Mouse (Mus musculus): ENCODE measurements at regions not wholly inside any gene's neighbourhood (a gene's known extent, or its start where the extent isn't known, plus 50 kb on each side); places are given as distances from the start of the nearest gene placed in this dataset.

DNA sequence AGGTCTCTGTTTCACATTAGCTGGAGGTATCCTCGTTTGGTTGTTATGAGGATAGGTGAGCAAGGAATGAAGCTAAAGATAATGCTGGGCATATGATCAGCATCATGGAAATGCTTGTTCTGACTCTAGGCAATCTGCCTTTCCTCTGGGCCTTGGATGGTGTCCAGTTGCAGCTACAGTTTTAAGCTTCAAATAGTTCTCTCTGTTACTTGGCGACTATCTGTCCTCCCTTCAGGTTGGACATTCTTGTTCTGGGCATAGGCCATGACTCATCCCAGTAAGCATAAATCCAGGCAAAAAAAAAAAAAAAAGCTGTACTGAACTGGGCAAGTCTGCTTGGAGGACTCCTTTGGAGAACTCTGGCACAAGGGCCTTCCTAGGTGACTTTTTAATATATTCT lies 776.9 kb downstream of the Kcnma1 start:
- DNase-seq (ENCODE audit: low read depth) = peak; percentile 42

DNA sequence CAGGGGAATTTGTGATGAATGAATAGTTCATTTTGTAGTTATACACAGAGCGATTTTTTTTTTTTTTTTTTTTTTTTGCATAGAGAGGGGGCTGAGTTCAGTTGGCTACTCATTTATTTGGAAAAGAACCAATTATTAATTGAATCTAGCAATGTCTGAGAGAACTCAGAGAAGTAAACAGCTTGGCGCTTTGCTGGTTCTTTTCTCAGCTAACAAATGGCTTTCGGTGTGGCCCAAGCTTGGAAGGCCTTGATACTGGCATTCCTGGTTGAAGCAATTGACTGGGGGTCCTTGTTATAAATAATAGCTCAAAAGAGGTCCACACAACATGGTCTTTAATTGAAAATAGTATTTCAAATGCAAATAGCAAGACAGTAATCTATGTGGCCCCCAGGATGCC lies 815.6 kb downstream of the Kcnma1 start:
- no peak for DNase-seq (ENCODE audit: low read depth)

DNA sequence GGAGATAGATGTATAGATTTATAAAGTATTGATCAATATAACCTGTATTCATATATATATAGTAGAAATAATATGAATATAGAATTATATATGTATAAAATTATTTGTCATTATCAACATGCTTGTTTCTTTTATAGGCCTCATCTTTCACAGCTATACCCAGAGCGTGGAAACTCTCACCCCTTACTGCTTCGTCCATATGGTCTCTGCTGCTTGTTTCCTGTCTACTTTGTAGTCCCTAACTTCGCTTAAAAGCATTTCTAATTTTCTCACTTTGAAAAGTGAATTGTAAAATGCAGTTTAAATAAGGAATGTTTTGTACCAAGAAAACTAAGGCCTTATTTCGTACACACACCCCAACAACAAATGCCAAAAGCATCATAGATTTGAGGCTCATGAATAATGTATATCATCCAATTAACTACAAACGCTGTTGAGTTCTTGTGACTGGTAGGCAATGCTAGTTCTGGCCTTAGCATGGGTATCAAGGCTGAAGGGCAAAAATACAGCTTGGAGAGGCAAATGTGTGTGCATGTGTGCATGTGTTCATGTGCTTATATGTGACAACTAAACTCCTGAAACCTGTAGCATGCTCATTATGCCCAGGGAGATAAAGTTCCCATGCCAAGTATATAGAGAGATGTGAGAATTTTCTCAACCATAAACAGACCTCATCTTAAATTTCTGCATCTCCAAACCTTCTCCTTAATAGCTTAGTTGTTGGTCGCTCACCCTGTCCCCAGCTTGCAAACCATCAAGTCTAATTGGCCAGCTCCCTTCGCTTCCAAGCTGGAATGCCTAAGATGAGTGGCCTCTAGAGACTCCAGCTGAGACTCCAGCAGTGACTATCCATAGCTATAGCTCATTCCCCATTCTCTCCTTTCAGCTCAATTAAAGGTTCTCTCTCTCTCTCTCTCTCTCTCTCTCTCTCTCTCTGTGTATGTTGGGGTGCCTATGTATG lies 819.4 kb downstream of the Kcnma1 start:
- no peak for DNase-seq (ENCODE audit: low read depth)

DNA sequence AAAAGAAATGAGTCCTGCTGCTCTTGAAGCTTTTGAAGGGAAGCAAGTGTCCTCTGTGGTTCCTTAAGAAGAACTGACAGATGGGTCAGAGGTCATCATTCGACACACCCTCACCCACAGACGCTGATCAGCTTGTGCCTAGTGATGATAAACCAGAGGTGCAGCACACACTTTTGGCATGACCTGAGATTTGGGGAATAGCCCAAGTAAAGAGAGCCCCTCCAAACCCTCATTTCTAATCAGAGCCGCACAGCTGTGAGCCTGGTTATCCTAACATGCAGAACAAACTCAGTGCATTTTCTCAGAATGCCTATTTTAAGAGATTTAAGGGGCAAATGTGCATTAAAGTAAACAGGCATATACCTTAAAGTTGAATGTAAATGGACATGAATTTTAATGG lies 821.7 kb downstream of the Kcnma1 start:
- DNase-seq (ENCODE audit: low read depth) = no peak

DNA sequence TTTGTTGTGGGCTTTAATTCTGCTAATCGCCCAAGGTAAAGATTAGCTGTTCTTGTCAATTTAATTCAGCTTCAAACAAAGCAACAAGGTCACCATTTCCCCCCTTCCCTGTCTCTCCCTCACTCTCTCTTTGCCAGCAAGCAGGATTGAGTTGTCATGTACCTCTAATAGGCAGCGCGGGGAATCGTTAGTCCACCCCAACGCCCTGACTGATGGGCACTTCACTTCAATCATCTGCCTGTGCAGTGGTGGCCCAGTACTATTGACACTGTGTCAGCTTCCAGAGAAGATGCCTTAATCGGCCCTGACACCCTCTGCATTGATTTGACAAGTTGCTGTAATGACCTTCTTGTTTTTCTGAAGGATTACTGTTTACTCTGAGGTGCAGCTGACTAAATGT lies 828.9 kb downstream of the Kcnma1 start:
- DNase-seq (ENCODE audit: low read depth) = no peak

DNA sequence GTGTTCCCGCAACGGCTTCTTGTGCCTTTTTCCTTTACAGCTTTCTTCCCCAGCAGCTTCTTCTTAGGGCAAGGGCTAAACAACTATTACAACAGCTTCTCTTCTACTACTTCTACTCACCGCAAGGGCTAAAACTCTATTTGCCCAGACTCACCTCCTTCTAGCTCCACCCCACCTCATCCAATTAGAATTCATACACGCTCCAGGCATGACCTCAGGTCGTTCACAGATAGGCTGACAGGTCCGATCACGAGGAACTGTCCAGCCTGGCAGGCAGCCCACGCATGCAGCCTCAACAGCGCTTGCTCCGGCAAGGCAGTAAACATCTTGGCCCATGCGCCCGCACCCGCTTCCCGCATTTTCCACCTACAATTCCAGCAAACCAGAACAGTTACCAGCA lies 844.9 kb downstream of the Kcnma1 start:
- DNase-seq (ENCODE audit: low read depth) = no peak

DNA sequence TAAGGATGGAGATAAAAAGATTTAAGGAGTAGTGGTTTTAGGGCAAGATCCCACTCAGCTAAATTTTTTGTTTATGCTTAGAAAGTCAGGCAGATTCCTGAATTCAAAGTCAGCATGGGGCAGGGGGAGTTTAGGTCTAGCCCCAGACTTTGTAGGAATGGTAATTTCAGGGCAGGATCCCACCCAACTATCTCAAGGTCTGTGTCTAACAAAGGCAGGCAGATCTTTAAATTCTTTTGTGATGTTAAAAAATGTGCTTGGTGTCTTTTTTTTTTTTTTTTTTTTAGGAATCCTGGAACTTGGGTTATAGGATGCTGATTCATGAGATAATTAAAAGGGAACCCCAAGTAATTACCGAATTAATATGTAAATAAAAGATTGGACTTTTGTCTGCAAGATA lies 853.7 kb downstream of the Kcnma1 start:
- DNase-seq (ENCODE audit: low read depth) = no peak

DNA sequence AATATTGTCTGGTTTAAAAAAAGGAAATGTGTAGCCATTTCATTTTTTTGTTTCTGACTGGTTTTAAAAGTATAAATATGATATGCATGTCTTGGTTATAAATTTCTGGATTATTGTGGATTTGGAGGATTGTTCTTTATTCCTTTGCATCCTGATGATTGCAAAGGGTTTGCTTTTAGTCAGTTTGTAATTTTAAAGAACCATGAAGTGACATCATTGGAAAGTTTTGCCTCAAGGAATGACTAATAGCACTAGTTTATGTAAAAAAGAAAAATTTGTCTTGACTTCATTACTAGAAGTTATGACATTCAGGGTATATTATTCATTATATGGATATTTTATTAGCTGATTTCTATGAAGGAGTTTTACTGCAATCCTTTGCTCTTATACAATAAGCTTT lies 863.9 kb downstream of the Kcnma1 start:
- DNase-seq (ENCODE audit: low read depth) = no peak

DNA sequence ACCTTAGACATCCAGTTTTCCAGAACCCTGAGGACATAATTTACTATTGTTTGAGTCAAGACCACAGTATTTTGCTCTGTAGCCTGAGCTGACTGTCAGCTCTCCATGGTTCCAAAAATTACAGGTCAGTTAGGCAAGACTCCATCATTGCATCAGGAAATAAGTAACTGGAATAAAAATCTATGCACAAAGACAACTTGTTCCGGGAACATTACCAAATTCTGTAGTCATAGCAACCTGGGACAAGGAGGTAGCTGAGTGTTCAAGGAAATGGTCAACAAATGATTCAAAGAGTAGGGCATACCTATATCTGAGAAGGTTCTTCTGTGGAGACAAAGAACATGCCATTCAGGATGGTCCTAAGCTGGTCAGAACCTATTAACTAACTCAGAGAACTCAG lies 867.3 kb downstream of the Kcnma1 start:
- DNase-seq (ENCODE audit: low read depth) = no peak

DNA sequence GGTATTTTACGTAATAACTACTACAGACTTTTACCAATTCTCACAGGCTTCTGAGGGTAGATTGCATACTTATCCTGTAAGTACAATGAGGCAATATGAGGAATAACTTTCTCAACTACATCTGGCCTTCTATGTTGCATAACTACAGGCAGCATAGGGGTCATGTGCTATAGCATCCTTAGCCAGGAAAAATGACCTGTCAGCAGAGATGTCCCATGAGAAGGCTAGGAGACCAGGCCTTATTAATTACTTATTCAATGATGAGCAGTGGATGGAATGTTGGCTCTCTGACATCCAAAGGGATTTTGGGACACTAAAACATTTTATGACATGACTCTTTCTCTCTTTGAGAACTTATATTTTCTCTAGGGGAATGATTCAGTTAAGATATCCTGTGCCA lies 873.9 kb downstream of the Kcnma1 start:
- DNase-seq (ENCODE audit: low read depth) = peak; percentile 57

DNA sequence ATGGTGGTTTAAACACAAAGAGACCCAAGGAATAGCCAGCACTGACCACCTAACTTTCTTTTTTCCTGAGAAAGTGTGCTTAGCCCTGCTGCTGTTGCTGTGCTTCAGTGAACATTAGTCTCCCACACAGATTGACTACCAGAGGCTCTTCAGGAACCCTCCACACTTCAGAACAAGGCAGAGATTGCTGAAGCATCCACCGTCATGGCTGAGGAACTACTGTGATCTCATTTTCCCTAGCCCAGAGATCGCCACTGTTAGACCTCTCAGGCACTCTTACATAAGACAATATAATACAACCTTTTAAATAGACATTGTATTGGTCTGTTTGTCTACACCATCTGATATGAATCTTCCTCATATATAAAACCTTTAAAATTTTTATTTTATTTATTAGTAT lies 879.6 kb downstream of the Kcnma1 start:
- DNase-seq (ENCODE audit: low read depth) = no peak

DNA sequence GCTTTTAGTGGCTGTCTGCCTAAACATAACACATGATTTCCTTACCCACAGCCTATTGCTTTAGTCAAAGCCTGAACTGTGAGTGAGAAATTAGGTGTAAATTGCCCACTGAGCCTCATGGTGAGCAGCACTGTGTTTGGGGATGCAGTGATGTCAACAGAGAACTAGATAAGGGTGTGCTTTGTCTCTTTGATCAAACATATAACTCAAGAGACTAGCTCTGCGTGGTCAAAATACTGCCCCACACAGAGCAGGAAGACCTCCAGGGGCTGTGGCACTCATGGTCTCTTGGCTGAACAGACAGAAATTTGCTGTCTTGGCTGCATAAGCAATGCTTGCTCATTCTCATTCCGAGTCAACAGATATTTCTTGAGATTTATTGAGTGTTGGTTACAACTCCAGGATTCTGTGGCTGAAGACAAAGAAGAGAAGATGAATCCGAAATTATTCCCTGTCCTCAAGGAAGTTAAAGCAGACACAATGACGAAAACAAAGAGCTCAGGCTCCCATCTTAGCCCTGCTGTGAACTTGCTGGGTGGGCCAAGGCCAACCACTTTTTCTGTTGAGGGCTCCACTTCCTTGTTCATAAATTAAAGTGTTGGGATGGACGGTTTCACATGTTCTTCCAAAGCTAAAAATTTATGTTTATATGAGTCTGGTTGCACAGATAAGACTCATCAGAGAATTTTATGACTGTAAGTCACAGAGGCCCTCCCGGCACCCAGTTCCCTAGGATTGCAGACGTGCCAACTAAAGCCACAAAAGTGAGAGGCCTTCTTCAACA lies 882.4 kb downstream of the Kcnma1 start:
- peak; percentile 64 for DNase-seq (ENCODE audit: low read depth)

DNA sequence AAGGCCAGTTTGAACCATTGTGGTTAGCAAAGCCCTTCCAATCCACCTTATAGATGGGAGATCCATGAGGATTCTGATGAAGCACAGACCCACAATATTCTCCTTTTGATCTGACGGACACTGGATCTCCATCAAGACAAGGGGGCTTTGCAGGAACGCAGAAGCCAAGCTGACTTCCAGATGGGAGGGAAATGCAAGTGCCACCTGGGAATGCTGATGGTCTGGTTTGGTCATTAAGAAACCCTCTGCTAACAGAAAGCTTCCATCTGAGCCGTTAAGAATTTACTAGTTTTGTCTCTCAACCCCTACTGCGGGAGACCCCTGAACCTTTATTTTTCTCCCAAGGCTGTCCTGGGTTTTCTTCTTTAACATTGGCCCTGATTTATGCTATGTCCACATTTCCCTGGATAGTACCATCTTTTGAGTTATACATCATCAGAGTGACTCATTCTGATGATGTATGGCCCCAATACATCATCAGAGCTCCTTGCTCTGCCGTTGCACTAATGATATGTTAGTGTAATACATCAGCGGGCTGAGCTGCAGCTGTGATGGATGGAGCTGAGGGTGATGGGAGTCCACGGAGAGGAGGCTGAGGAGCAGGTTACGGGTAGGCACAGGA lies 898.3 kb downstream of the Kcnma1 start:
- no peak for DNase-seq (ENCODE audit: low read depth)

DNA sequence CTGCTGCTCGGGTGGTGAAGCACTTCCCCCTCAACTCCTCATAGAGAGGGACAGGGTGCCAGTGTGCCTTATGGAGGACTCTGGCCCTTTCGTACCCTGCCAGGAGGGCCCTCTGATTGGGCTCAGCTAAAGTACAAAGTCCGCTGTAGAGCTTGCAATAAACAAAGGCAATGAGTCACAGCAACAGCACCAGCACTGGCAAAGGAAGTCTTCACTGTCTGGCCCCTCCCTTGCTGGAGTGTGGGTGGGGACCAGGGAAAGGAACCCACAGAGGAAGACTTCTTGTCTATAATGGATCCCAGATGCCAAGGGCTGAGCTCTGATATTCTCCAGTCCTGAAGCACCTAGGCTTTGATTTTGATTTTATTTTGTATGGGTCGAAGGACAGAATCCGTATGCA lies 899.4 kb downstream of the Kcnma1 start:
- peak; percentile 74 for DNase-seq (ENCODE audit: low read depth)

DNA sequence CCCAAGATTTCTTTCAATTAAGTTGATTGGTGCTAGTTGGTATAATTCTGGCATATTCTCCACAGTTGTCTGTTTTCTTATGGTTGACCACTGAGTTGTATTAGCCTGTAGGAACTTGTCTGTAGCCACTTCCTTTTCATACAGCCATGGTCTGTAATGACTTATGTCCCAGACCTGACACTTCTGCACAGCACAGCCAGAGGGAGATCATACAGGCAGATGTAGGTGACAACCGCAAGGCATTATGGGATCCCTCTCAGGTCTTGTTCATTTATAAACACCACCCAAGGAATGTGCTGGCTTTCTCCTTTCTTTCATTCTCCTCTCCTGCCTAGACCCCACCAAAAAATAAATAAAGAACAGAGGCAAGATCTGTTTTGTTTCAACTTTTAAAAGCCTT lies 899.8 kb downstream of the Kcnma1 start:
- no peak for DNase-seq (ENCODE audit: low read depth)

DNA sequence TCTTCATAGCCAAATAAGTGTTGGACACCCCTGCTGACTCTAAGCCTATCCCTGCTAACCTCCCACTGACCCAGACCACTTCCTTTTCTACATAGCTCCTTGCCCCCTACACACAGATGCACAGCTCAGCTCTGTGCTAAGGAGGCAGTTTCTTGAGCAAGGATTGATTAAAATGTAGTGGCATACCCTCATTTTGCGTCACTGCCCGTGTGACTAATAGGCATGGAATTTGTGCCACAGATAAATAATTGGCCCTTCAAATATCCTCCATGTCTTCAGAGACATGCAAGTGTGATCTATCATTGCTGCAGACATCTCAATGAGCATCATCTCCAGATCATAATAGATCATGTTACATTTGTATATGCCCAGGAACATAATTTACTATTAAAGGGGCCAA lies 901.9 kb downstream of the Kcnma1 start:
- peak; percentile 86 for DNase-seq (ENCODE audit: low read depth)

DNA sequence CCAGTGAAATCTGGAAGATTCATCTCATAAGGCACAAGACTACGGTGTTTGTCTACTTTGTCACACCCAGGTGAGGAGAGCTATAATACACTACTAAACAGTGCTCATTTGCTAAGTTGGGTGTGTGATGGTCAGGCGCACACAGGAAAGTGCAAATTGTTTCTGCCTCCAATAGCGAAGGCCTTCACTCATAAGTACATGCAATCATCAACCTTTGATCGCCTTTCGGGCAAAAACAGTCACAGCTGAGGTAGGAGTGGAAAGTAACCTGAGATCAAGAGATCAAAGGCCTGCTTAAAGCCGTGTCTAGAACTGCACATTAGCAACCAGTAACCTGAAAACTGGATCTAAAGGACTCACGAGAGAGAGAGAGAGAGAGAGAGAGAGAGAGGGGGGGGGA lies 905.7 kb downstream of the Kcnma1 start:
- no peak for DNase-seq (ENCODE audit: low read depth)

DNA sequence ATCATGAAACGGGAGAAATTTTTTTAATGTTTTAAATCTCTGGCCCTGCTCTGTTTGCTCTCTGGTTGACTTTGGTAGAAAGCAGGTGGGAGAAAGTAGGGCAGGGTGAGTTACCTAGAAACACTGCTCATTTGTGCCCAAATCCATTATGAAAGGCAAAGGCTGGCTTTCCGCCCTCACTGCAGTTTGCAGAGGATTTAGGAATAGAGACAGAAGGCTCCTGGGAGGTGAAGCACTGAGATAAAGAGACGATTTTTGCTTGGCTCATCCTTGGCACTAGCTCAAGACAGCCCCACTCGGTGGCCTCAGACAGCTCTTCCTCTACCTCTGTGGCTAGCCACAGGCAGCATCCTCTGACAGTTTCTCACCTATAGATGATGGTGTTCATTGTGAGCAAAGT lies 906.8 kb downstream of the Kcnma1 start:
- no peak for DNase-seq (ENCODE audit: low read depth)

Measured in NIH3T3 (cell line).